Mouse (Mus musculus) stomach, embryonic 15.5 days (tissue): Measurements from ENCODE around the gene Mex3d. TPM values are rescaled to one million over a fixed set of nuclear protein-coding genes. Genes with fewer than 3 reads are reported as not detected.

Experiments used
- ATAC-seq: fragments of 200-750 bp; cut with Nextera tagmentation; 2 replicates; pipeline ENCODE4 v1.8.0; 2017; ENCODE audit warnings: low read depth, moderate number of reproducible peaks, moderate TSS enrichment; ENCODE audit not compliant: insufficient read depth, low FRiP score
- H3K27ac ChIP-seq: fragments of 300-500 bp; sonication (generic); 2 replicates; pipeline ENCODE4 v1.5.1; 2015; ENCODE audit warnings: mild to moderate bottlenecking, inconsistent platforms
- H3K27me3 ChIP-seq: fragments of 300-500 bp; sonication (generic); replicated peaks from 2 replicates; pipeline ENCODE4 v1.6.1; 2015; ENCODE audit warnings: inconsistent platforms
- H3K36me3 ChIP-seq: fragments of 300-500 bp; sonication (generic); 2 replicates; pipeline ENCODE4 v1.6.1; 2015; ENCODE audit warnings: inconsistent platforms
- H3K4me1 ChIP-seq: fragments of 300-500 bp; sonication (generic); 2 replicates; pipeline ENCODE4 v1.6.1; 2015; ENCODE audit warnings: inconsistent platforms
- H3K4me2 ChIP-seq: fragments of 300-500 bp; sonication (generic); 2 replicates; pipeline ENCODE4 v1.6.1; 2015; ENCODE audit warnings: mild to moderate bottlenecking, inconsistent platforms
- H3K4me3 ChIP-seq: fragments of 300-500 bp; sonication (generic); replicated peaks from 2 replicates; pipeline ENCODE4 v1.5.1; 2015; ENCODE audit warnings: inconsistent platforms
- H3K9ac ChIP-seq: fragments of 300-500 bp; sonication (generic); 2 replicates; pipeline ENCODE4 v1.6.1; 2015; ENCODE audit warnings: inconsistent platforms
- H3K9me3 ChIP-seq: fragments of 300-500 bp; sonication (generic); 2 replicates; pipeline ENCODE4 v1.6.1; 2016; ENCODE audit warnings: inconsistent platforms
- WGBS: fragments of 180-500 bp; shearing (Covaris S2); methylation state at CpG from one replicate; pipeline ENCODE4 v1.1.7; 2015; 5-methylcytosine and 5-hydroxymethylcytosine counted together
- polyA plus RNA-seq: library from polyadenylated mRNA; unstranded; fragments of >200 nt; fragmentation: Nextera tagmentation; extraction: Ambion mirVana; gene quantifications from 2 replicates; pipeline ENCODE4 v1.2.1, GENCODE M21; 2015

Mex3d gene
- polyA plus RNA-seq, 1 experiment from 2014 or later = 7.8 TPM

DNA sequence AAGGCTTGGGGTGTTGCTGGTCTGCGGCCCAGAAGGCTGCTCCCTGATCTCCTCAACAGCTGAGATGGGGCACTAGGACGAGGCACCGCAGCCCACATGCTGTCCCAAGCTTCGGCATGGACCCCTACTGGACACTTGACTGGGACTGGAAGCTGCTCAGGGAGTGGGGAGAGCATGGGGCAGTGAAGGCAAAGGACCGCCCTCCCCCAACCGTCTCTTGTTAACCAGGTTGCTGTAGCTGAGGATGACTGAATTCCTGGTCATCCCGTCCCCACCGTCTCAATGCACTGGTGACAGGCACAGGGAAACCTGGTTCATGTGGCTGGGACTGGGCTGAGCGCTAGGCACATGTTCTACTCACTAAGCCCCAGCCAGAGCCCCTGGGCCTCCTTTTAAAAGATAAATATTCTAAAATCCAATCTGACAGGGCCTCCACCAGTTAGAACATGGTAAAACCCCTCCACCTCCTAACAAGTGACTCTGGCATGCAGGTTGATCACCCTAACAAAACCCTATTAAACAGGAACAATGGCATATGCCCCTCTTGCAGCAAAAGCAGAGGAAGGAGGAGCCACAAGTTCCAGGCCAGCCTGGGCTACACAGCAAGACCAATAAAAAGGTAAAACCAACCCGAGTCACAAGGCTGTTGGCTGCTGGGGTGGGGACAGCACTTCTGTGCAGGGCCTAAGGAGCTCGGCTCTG is 9.5 kb upstream of the Mex3d start:
- Histone ChIP-seq H3K4me2 (peak overlapping the region; percentile 90), H3K9me3 (no peaks in the 10 kb centered on the region), H3K36me3 (peaks cover 40% of the 10 kb centered on the region), H3K27me3 (no peaks in the 10 kb centered on the region), H3K27ac (0 out of 2 replicates have a peak overlapping the region, but pooled peaks have one; percentile 100), H3K4me1 (peaks cover 21% of the 10 kb centered on the region), H3K4me3 (peak overlapping the region; percentile 81; the same call in 1 of the 2 replicates), H3K9ac (peak overlapping the region; percentile 26; the same call in 1 of the 2 replicates)
- 82% methylated on average over 11 of the region's 11 CpGs for WGBS
- ATAC-seq = no peak

DNA sequence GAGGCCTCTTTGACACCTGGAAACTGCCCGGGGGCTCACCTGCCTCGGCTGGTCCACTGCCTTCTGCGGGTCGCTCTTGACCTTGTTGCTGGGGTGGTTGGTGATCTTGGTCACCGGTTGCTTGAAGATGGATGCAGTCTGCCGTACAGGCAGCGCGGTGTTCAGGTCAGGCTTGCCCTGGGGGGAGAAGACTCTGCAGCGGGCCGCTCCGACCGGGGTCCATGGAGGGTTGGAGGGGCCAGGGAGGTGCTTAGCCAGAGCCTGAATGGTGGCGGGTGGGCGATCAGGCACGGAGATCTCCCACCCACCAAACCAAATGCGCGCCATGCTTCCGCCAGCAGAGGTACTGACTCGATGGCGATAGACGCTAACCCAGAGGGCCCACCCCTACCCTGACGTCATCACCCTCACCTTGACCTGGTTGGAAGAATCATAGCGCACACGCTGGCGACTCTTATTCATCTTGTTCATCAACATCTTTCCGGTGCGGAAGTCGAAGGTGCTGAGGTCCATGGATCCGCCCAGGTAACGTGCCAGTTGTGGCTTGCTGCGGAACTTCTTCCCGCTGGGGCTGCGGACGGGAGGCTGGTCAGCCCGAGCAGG is 7.7 kb upstream of the Mex3d start:
- Histone ChIP-seq H3K36me3 (peaks cover 44% of the 10 kb centered on the region), H3K9me3 (no peaks in the 10 kb centered on the region), H3K4me2 (no peak overlapping the region), H3K4me1 (peaks cover 16% of the 10 kb centered on the region), H3K4me3 (no peak overlapping the region), H3K27me3 (no peaks in the 10 kb centered on the region), H3K9ac (no peak overlapping the region), H3K27ac (no peak overlapping the region)
- WGBS = 95% methylated on average over 35 of the region's 35 CpGs
- ATAC-seq = no peak

DNA sequence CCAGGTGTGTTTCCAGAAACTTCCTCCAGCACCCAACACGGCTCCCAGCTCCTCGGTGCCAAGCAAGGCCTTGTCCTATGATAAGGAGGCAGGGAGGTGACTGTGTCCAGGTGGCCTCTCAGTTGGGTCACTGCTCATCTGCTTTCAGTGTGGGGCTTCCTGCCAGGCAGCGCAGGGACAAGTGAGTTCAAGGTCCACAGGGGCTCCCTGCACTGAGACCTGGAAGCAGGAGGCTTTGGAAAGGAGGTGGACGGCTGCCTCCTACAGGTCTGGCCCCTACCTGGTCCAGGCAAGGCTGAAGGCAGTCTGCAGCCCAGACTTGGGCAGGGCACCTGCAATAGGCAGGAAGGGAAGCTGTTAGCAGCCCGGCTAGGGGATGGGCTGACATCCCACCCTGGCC is 5.2 kb upstream of the Mex3d start:
- 93% methylated on average over 5 of the region's 5 CpGs for WGBS
- no peak overlapping the region for H3K9ac ChIP-seq
- no peak overlapping the region for H3K4me2 ChIP-seq
- no peak for ATAC-seq
- H3K27ac ChIP-seq = no peak overlapping the region
- no peaks in the 10 kb centered on the region for H3K27me3 ChIP-seq
- no peak overlapping the region for H3K4me3 ChIP-seq
- H3K4me1 ChIP-seq = peaks cover 20% of the 10 kb centered on the region
- H3K36me3 ChIP-seq = peaks cover 44% of the 10 kb centered on the region
- H3K9me3 ChIP-seq = no peaks in the 10 kb centered on the region

DNA sequence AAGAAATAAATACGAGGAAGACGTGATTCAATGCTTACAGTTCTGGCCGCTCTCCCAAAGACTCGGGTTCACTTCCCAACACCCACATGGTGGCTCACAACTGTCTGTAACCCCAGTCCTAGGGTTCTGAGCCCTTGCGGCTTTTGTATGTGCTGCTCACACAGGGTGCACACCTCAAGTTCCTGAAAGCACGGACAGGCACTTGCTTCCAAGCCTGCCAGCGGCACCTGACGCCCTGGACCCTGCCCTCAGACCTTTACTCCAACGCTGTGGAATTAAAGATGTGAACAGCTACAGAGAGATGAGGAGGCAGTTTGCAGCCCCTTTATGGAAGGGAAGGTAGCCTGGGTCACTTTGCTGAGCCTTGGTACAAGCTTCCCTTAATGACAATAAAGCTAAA is 3.2 kb upstream of the Mex3d start:
- no peaks in the 10 kb centered on the region for H3K27me3 ChIP-seq
- 71% methylated on average over 9 of the region's 9 CpGs for WGBS
- H3K36me3 ChIP-seq = peaks cover 43% of the 10 kb centered on the region
- no peak overlapping the region for H3K4me3 ChIP-seq
- no peak overlapping the region for H3K4me2 ChIP-seq
- no peak overlapping the region for H3K27ac ChIP-seq
- no peaks in the 10 kb centered on the region for H3K9me3 ChIP-seq
- no peak overlapping the region for H3K9ac ChIP-seq
- no peak for ATAC-seq
- H3K4me1 ChIP-seq = peaks cover 14% of the 10 kb centered on the region

DNA sequence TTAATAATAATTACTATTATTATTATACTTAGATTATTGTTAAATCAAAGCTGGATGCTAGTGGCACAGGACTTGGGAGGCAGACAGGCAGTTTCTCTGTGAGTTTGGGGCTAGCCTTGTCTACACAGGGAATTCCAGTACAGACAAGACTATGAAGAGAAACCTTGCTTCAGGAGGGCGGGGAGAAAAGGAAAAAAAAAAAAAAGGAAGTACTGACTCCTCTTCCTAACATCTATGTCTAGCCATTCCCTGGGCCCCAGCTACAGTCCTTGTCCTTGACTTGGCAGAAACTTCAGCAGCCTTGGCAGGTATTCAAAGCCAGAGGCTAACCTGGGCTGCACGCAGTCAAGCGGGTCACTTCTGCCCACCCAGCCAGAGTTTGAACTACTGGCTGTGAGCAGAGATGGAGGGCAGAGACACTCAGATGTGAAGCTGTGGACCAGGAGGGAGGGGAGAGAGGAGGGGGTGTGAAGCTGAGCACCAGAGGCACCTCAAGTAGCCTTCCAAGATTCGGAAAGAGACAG is 1.8 kb upstream of the Mex3d start:
- Histone ChIP-seq H3K36me3 (peaks cover 30% of the 10 kb centered on the region), H3K9ac (no peak overlapping the region), H3K4me3 (no peak overlapping the region), H3K27me3 (no peaks in the 10 kb centered on the region), H3K4me2 (no peak overlapping the region), H3K4me1 (peaks cover 28% of the 10 kb centered on the region), H3K27ac (no peak overlapping the region), H3K9me3 (no peaks in the 10 kb centered on the region)
- 68% methylated on average over 4 of the region's 4 CpGs for WGBS
- no peak for ATAC-seq

DNA sequence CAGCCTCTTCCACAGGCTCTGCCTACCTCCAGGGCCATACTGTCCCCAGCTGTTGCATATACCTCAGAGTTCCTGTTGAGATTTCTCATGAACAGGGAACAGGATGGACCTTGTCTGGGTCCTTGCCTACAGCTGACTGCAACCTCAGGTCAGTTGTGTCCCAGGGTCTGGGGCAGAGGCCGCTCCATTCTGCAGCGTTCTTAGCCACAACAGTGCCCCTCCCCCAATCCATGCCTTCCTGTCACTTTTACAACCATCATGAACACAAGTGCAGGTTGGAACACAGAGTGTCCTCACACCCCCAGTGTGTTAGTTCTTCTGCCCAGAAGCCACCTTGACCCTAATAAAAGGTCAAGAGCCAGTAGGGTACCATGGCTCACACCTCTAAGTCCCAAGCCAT is 1.3 kb upstream of the Mex3d start:
- H3K4me2 ChIP-seq = peak overlapping the region; percentile 88; the same call in 1 of the 2 replicates
- H3K36me3 ChIP-seq = peaks cover 25% of the 10 kb centered on the region
- H3K4me1 ChIP-seq = peaks cover 31% of the 10 kb centered on the region
- no peak overlapping the region for H3K9ac ChIP-seq
- no peaks in the 10 kb centered on the region for H3K27me3 ChIP-seq
- 0 out of 2 replicates have a peak overlapping the region, but pooled peaks have one; percentile 87 for H3K4me3 ChIP-seq
- WGBS = 25% methylated on average over 2 of the region's 2 CpGs
- H3K27ac ChIP-seq = peak overlapping the region; percentile 7; the same call in 1 of the 2 replicates
- ATAC-seq = no peak
- no peaks in the 10 kb centered on the region for H3K9me3 ChIP-seq

DNA sequence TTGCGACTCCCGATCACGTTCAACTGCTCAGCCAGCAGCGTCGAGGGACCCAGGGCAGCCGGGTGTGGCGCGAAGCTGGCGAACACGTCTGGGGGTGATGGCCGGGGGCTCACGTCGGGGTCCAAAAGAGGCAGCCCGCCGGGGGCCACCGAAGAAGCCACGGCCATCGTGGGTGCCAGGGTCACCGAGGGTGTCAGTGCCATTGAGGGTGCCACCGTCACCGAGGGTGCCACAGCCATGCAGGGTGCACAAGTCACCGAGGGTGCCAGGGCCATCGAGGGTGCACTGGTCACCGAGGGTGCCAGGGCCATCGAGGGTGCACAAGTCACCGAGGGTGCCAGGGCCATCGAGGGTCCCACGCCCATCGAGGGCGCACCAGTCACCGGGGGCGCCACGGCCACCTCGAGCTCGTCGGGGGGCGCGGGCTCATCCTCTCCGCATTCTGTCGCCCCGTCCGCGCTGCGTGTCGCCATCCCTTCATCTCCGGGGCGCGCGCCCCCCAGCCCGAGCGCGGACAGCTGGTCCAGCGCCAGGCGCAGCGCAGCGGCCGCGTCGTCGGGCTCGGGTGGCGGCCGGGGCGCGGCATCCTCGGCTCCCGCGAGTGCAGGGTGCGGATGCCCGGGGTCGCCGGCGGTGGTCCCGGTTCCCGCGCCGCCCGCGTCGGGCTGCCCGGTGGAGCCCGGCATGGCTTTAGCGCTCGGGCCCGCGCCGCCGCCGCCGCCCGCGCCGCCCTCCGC is 556 bp downstream of the Mex3d start:
- Histone ChIP-seq H3K9ac (peak overlapping the region; percentile 91), H3K27me3 (no peaks in the 10 kb centered on the region), H3K4me2 (peak overlapping the region; percentile 88), H3K27ac (peak overlapping the region; percentile 77), H3K4me1 (peaks cover 35% of the 10 kb centered on the region), H3K36me3 (peaks cover 15% of the 10 kb centered on the region), H3K9me3 (no peaks in the 10 kb centered on the region), H3K4me3 (peak overlapping the region; percentile 87)
- under 1% methylated on average over 87 of the region's 94 CpGs for WGBS
- ATAC-seq = no peak

DNA sequence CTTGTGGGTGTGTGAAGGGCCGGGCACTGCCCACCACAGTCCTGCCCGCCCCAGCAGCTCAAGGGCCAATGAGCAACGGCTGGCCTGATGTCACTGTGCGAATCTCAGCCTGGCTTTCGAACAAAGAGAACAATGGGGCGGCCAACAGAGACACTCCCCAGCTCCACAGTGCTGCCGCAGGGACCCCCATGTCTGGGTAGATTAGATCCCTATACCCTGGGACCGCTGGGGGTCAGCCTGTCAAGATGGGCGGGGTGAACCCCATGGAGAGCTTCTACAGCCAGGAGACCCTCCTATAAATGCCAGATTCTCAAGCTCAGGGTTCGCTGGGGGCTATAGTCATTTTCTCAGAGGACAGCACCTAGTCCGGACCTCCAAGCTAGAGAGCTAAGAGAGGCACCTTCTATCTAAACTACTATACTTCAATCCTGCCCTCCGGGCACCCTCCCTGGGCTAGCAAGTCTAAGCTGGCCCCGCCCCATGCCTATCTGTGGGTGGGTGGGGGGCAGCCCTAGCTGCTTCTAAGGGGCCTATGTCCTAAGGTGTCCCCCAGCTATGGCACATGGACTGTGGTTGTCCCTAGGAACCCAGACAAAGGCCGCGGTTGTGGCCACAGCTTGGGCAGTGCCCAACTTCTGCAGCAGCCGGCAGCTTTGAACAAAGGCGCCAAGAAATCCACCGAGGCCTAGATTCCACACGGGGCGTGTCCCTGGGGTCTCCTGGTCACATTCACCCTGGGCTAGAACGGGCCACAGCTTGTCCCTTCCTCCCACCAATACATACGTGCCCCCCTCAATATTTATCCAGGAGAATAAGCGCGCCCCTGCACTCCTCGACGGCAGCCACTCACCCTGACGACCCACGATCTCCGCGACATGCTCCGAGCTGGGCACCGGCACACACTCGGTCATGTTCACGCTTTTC is 1.4 kb downstream of the Mex3d start:
- ATAC-seq = peak; percentile 36
- Histone ChIP-seq H3K4me2 (peak overlapping the region; percentile 88), H3K27me3 (no peaks in the 10 kb centered on the region), H3K9me3 (no peaks in the 10 kb centered on the region), H3K9ac (peak overlapping the region; percentile 91), H3K4me1 (peaks cover 35% of the 10 kb centered on the region), H3K4me3 (peak overlapping the region; percentile 87), H3K27ac (peak overlapping the region; percentile 77), H3K36me3 (peaks cover 19% of the 10 kb centered on the region)
- 3% methylated on average over 34 of the region's 34 CpGs for WGBS

DNA sequence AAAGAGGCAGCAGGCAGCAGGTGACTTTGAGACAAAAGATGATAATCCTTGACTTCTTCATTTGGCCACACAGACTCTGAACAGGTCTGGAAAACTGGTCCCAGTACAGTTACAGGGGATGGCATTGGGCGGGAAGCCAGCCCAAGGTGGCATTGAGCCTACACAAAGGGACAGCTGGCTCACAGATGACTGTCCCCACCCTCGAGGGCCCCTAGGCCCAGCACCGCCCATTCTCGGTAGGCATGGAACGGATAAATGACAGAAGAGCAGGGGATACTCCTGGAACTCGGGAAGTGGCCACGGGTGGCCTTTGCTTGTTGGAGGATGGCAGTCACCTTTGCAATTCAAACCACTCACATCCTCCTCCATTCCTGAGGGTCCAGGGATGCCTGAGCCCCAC is 2.1 kb downstream of the Mex3d start:
- Histone ChIP-seq H3K36me3 (peaks cover 19% of the 10 kb centered on the region), H3K9ac (peak overlapping the region; percentile 91), H3K4me3 (peak overlapping the region; percentile 87), H3K27me3 (no peaks in the 10 kb centered on the region), H3K4me2 (peak overlapping the region; percentile 88), H3K4me1 (peaks cover 31% of the 10 kb centered on the region), H3K27ac (no peak overlapping the region), H3K9me3 (no peaks in the 10 kb centered on the region)
- 24% methylated on average over 7 of the region's 7 CpGs for WGBS
- no peak for ATAC-seq

DNA sequence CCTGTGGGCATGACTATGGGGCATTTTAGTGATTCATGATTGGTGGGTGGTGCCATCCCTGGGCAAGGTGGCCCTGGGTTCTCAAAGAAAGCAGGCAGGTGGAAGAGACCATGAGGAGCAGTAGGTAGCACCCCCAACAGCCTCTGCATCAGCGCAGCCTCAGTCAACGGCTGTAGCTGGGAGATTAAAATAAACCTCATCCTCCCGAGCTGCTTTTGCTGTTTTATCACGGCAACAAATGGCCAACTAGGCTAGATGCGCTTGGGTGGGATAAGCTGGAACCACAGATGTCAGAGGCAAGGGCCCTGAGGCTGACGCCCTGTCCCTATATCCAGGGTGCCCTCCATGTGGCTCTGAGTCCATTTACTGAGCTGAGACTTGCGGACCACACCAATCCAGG is 2.8 kb downstream of the Mex3d start:
- no peaks in the 10 kb centered on the region for H3K9me3 ChIP-seq
- peaks cover 31% of the 10 kb centered on the region for H3K4me1 ChIP-seq
- 0 out of 2 replicates have a peak overlapping the region, but pooled peaks have one; percentile 9 for H3K9ac ChIP-seq
- H3K36me3 ChIP-seq = peaks cover 22% of the 10 kb centered on the region
- ATAC-seq = no peak
- peak overlapping the region; percentile 88 for H3K4me2 ChIP-seq
- no peak overlapping the region for H3K27ac ChIP-seq
- H3K4me3 ChIP-seq = peak overlapping the region; percentile 87
- 68% methylated on average over 7 of the region's 7 CpGs for whole genome bisulfite sequencing
- no peaks in the 10 kb centered on the region for H3K27me3 ChIP-seq

DNA sequence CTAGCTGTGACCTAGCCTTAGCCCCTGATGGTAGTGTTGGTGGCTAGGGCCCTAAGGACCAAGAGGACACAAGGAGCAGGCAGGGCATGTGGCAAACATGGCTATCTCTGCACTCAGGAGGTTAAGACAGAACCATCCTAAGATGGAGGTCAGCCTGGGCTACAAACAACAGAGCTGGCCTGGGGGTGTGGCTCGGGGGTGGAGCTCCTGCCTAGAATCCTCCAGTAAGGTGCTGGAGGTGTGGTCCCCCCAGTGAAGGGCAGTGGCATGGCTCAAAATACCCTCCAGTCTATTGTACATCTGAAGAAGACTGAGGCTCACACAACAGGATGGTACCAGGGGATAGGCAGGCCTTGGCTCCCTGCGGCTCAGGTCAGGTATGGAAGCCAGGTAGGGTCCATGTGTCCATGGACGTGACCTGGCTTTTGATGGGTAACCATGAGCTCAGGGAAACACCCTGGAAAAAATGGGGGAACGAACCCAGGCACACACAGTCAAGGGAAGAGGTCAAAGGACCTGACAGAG is 3.3 kb downstream of the Mex3d start:
- Histone ChIP-seq H3K4me2 (peak overlapping the region; percentile 88), H3K27me3 (no peaks in the 10 kb centered on the region), H3K27ac (no peak overlapping the region), H3K4me1 (peaks cover 31% of the 10 kb centered on the region), H3K9ac (no peak overlapping the region), H3K36me3 (peaks cover 26% of the 10 kb centered on the region), H3K9me3 (no peaks in the 10 kb centered on the region), H3K4me3 (no peak overlapping the region)
- WGBS = 78% methylated on average over 4 of the region's 4 CpGs
- no peak for ATAC-seq
